Mouse (Mus musculus) neural tube, embryonic 12.5 days (tissue): ENCODE measurements around the gene Cul4a. TPM values are rescaled to one million over a fixed set of nuclear protein-coding genes. Genes with fewer than 3 reads are reported as not detected.
"Not testable (repeated sequence)": the region's sequence is repeated elsewhere in the genome, so short reads cannot be mapped to it uniquely, and the experiment has no call there.

Experiments
- ATAC-seq: fragments of 200-750 bp; cut with Nextera tagmentation; 2 replicates; pipeline ENCODE4 v1.8.0; 2017; ENCODE audit warnings: low read depth, mild to moderate bottlenecking, moderate TSS enrichment, moderate library complexity; ENCODE audit not compliant: low FRiP score
- H3K27ac ChIP-seq: fragments of 300-500 bp; sonication (generic); 2 replicates; pipeline ENCODE4 v1.5.1; 2016
- H3K27me3 ChIP-seq: fragments of 300-500 bp; sonication (generic); replicated peaks from 2 replicates; pipeline ENCODE4 v1.6.1; 2016; ENCODE audit warnings: mild to moderate bottlenecking
- H3K36me3 ChIP-seq: fragments of 300-500 bp; sonication (generic); 2 replicates; pipeline ENCODE4 v1.6.1; 2016; ENCODE audit warnings: mild to moderate bottlenecking
- H3K4me1 ChIP-seq: fragments of 300-500 bp; sonication (generic); 2 replicates; pipeline ENCODE4 v1.6.1; 2016
- H3K4me2 ChIP-seq: fragments of 300-500 bp; sonication (generic); replicated peaks from 2 replicates; pipeline ENCODE4 v1.6.1; 2016; ENCODE audit warnings: mild to moderate bottlenecking
- H3K4me3 ChIP-seq: fragments of 300-500 bp; sonication (generic); 2 replicates; pipeline ENCODE4 v1.5.1; 2016
- H3K9ac ChIP-seq: fragments of 300-500 bp; sonication (generic); 2 replicates; pipeline ENCODE4 v1.6.1; 2016; ENCODE audit warnings: mild to moderate bottlenecking
- H3K9me3 ChIP-seq: fragments of 300-500 bp; sonication (generic); 2 replicates; pipeline ENCODE4 v1.6.1; 2016; ENCODE audit warnings: mild to moderate bottlenecking
- WGBS: fragments of 180-500 bp; shearing (Covaris S2); methylation state at CpG from one replicate; pipeline ENCODE4 v1.1.7; 2016; 5-methylcytosine and 5-hydroxymethylcytosine counted together
- polyA plus RNA-seq: library from polyadenylated mRNA; unstranded; fragments of >200 nt; fragmentation: Nextera tagmentation; extraction: Ambion mirVana; gene quantifications from 2 replicates; pipeline ENCODE4 v1.2.1, GENCODE M21; 2016

Gene Cul4a
- 84.7 and 85.9 TPM in 2 replicates for polyA plus RNA-seq

DNA sequence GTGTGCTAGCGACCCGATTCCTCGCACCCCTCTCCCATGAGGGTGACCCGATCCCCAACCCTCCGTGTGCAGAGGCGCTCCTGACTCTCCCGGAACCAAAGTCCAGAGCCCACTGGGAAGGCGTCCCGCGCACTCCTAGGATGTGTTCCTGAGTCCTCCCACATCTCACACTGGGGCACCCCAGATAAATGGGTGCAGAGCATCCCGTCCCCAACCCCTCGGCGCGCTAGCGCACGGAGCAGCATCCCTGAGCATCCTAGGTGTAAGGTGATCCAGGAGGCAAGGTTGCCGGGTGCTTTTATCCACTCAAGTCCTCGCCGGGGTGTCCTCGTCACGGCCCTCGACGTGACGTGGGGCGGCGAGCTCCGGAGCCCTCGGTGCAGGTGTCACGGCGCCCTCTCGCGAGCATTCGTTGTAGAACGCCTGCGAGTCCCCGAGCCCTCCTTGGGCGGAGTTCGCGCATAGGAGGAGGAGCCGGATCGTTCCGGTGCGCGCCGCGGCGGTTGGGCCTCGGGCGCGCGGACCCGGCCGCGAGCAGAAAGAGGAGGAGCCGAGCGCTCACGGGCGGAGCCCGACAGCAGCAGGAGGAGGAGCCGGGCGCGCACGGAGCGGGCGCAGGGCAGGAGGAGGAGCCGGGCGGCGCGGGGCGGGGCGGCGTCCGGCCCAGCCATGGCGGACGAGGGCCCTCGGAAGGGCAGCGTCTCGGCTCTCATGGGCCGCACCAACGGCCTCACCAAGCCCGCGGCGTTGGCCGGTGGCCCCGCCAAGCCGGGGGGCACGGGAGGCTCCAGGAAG, at the start of gene Cul4a, which contains the start of gene Pcid2:
Cul4a (plus strand) TSS at position 535 of the 795 bp plus-strand sequence.
Pcid2 (minus strand) TSS at position 373 of the 795 bp plus-strand sequence.
- Histone ChIP-seq H3K4me1 (peaks cover 20% of the 10 kb centered on the region), H3K9me3 (no peaks in the 10 kb centered on the region), H3K27ac (peak within 1 kb of the TSS; percentile 81), H3K27me3 (no peaks in the 10 kb centered on the region), H3K4me3 (peak within 1 kb of the TSS; percentile 98), H3K9ac (peak within 1 kb of the TSS; percentile 94), H3K4me2 (peak within 1 kb of the TSS; percentile 99), H3K36me3 (peaks cover 7% of the 10 kb centered on the region; the same call in 1 of the 2 replicates)
- ATAC-seq: peak; percentile 94
- under 1% methylated on average over 80 of the region's 87 CpGs for WGBS

DNA sequence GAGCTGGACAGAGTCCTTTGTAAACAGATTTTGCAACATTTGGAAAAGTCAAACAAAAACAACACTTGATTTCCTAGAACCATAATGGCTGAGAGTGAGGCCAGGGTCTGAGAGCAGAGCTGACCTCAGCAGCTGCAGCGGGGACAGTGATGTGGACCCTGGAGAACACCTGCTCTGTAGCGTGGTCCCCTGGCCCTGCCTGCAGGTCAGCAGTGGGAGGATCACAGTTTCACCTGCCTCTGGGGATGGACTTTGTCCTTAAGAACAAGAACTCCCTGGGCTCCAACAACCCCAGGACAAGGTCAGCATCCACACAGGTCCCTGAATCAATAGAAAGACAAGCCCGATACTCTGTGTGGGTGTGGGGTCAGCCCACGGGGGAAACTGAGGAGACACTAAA, 48.1 kb upstream of the Cul4a start:
- no peak for ATAC-seq
- Histone ChIP-seq H3K27me3 (no peaks in the 10 kb centered on the region), H3K9me3 (no peaks in the 10 kb centered on the region), H3K27ac (no peak overlapping the region), H3K4me2 (no peak overlapping the region), H3K4me1 (no peaks in the 10 kb centered on the region), H3K36me3 (no peaks in the 10 kb centered on the region), H3K4me3 (no peak overlapping the region), H3K9ac (no peak overlapping the region)
- 88% methylated on average over 4 of the region's 4 CpGs for WGBS

DNA sequence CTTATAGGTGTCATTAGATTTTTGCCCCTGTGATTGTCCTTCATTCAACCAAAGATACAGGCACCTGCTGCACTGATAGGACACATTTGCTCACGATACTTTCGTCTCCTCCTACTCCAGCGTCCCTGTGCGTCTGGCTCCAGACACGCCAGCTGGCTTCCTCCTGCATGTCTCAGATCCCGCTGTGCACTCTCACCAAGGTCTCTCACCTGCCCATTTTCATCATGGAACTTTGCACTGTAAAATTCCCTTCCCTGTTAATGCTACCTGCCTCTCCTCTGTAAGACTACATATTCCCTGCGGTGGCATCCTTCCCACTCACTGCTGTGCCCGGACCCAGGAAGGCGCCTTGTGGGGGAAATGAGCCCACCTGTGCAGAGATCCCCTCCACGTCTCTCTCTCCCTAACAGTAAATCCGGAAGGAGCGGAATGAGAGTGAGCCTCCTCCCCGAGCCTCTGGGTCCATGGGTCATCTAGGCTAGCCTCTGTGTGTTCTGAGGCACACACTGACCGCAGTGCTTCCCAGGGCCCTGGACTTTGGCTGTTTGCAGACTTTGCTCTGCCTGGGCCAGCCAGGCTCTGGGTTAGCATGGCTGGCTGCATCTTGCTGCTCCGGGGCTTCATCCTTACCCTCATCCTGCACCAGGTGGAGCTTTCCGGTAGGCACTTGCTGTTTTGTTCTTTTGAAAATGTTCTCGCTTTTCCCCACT, 44.8 kb upstream of the Cul4a start, which contains the start of gene Proz:
Proz (plus strand) TSS at position 474 of the 710 bp plus-strand sequence.
- WGBS: 84% methylated on average over 17 of the region's 17 CpGs
- no peak within 1 kb of the TSS for H3K9ac ChIP-seq
- H3K4me1 ChIP-seq: no peaks in the 10 kb centered on the region
- no peaks in the 10 kb centered on the region for H3K27me3 ChIP-seq
- H3K9me3 ChIP-seq: no peaks in the 10 kb centered on the region
- ATAC-seq: no peak
- no peak within 1 kb of the TSS for H3K27ac ChIP-seq
- H3K36me3 ChIP-seq: no peaks in the 10 kb centered on the region
- H3K4me3 ChIP-seq: no peak within 1 kb of the TSS
- H3K4me2 ChIP-seq: no peak within 1 kb of the TSS

DNA sequence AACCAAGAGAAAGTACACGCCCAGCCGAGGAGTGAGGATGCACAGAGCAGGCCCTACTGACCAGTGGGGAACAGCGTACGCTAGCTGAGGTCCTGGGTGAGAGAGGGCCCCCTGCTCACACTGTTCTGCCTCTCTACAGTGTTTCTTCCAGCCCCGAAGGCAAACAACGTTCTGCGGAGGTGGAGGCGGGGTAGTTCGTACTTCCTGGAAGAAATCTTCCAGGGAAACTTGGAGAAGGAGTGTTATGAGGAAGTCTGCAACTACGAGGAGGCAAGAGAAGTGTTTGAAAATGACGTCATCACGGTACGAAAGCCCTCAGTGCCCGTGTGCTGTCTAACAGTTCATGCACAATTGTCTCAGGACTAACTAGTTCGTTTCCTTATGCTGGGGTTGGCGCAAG, 42.3 kb upstream of the Cul4a start:
- ATAC-seq: no peak
- 83% methylated on average over 16 of the region's 16 CpGs for WGBS
- H3K27ac ChIP-seq: no peak overlapping the region
- no peaks in the 10 kb centered on the region for H3K27me3 ChIP-seq
- H3K9me3 ChIP-seq: no peaks in the 10 kb centered on the region
- H3K4me1 ChIP-seq: no peaks in the 10 kb centered on the region
- no peaks in the 10 kb centered on the region for H3K36me3 ChIP-seq
- no peak overlapping the region for H3K4me2 ChIP-seq
- H3K9ac ChIP-seq: no peak overlapping the region
- H3K4me3 ChIP-seq: no peak overlapping the region

DNA sequence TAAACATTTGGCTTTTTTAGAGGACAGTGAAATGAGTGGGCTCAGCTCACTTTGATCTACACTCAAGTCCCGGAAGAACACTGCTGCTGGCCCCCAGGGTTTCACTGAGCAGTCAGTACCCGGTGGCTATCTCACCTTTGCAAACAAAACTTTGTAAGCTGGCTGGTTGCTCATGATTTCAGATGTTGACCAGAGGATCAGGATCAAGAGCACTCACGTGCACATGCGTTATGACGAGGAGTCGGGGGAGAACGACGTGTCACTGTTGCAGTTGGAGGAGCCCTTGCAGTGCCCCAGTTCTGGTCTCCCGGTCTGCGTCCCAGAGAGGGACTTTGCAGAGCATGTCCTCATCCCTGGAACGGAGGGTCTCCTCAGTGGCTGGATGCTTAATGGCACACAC, 32.2 kb upstream of the Cul4a start:
- Histone ChIP-seq H3K36me3 (peaks cover 56% of the 10 kb centered on the region), H3K27ac (no peak overlapping the region)

DNA sequence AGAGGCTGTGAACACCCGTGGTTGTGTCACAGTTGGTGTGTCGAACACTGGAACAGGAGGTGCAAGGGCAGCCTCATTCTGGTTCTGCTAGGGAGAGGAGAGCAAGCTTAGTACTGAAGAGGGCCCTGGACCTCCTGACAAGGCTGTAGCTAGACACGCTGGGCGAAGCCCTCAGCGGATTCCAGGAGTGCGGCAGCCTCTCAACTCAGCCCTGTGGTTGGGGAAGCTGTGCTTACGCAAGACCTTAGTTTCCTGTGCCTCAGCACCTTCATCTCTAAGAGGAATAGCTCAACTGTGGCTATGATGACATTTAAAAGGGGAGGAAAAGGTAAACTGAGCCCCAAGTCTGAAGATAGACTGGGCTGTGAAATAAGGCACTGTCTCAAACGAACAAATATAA, 30.4 kb upstream of the Cul4a start:
- H3K9ac ChIP-seq: no peak overlapping the region
- no peaks in the 10 kb centered on the region for H3K9me3 ChIP-seq
- WGBS: 94% methylated on average over 8 of the region's 8 CpGs
- no peaks in the 10 kb centered on the region for H3K27me3 ChIP-seq
- no peak overlapping the region for H3K27ac ChIP-seq
- H3K36me3 ChIP-seq: peaks cover 74% of the 10 kb centered on the region
- no peak overlapping the region for H3K4me2 ChIP-seq
- no peaks in the 10 kb centered on the region for H3K4me1 ChIP-seq
- no peak for ATAC-seq
- no peak overlapping the region for H3K4me3 ChIP-seq

More for the DNA sequence above, 32.2 kb upstream of the Cul4a start:
- ATAC-seq: no peak
- 93% methylated on average over 11 of the region's 11 CpGs for WGBS
- Histone ChIP-seq H3K9me3 (no peaks in the 10 kb centered on the region), H3K4me1 (no peaks in the 10 kb centered on the region), H3K4me3 (no peak overlapping the region), H3K4me2 (no peak overlapping the region), H3K9ac (no peak overlapping the region), H3K27me3 (no peaks in the 10 kb centered on the region)

DNA sequence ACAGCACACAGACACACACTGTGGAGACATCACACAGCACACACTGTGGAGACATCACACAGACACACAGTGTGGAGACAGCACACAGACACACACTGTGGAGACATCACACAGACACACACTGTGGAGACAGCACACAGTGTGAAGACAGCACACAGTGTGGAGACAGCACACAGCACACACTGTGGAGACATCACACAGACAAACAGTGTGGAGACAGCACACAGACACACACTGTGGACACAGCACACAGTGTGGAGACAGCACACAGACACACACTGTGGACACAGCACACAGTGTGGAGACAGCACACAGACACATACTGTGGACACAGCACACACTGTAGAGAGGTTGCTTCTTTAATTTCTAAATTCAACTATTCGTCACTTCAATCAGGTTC, 29.8 kb upstream of the Cul4a start:
- not testable (repeated sequence) for H3K9me3 ChIP-seq, H3K9ac ChIP-seq, H3K4me3 ChIP-seq, H3K4me2 ChIP-seq, H3K27me3 ChIP-seq, ATAC-seq, H3K4me1 ChIP-seq, H3K27ac ChIP-seq
- 94% methylated on average over 1 of the region's 1 CpGs for WGBS
- peaks cover 80% of the 10 kb centered on the region for H3K36me3 ChIP-seq

DNA sequence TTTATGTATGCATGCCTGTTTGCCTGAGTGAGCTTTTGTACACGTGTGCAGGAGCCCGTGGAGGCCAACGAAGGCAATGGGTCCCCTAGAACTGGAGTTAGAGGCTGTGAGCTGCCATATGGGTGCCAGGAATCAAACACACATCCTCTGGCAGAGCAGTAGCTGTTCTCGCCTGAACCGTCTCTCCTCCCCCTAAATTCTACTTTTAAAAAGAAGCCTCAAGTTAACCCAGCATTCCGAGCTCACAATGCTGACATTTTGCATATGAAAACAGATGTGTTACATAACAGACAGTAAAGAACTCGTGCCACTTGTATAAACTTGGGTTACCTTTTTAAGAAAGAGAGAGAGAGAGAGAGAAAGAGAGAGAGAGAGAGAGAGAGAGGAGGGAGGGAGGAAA, 27.9 kb upstream of the Cul4a start:
- H3K4me3 ChIP-seq: no peak overlapping the region
- 85% methylated on average over 7 of the region's 7 CpGs for WGBS
- no peak for ATAC-seq
- no peaks in the 10 kb centered on the region for H3K4me1 ChIP-seq
- H3K9me3 ChIP-seq: no peaks in the 10 kb centered on the region
- no peak overlapping the region for H3K4me2 ChIP-seq
- H3K9ac ChIP-seq: no peak overlapping the region
- peaks cover 99% of the 10 kb centered on the region for H3K36me3 ChIP-seq
- no peaks in the 10 kb centered on the region for H3K27me3 ChIP-seq
- H3K27ac ChIP-seq: no peak overlapping the region

DNA sequence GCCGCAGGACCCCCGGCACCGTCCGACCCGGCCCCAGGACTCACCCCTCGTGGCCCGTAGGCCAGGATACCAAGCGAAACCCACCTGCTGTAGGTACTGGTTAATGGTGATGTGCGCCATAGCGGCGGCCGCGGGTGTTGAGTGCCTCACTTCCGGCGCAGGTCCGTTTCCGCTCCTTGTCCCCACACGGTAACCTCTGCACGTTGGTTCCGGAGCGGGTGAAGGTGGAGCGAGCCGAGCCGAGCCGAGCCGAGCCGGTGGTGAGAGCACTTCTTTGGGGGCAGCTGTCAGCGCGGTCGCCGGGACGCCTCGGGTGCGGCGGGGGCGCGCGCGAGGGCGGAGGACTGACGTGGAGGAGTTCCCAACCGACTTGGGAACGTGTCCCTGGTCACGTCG, 732 bp upstream of the Cul4a start:
- H3K4me2 ChIP-seq: peak overlapping the region; percentile 99
- peak; percentile 82 for ATAC-seq
- peak overlapping the region; percentile 94 for H3K9ac ChIP-seq
- peaks cover 20% of the 10 kb centered on the region for H3K4me1 ChIP-seq
- peak overlapping the region; percentile 81 for H3K27ac ChIP-seq
- H3K9me3 ChIP-seq: no peaks in the 10 kb centered on the region
- peak overlapping the region; percentile 98 for H3K4me3 ChIP-seq
- WGBS: under 1% methylated on average over 45 of the region's 45 CpGs
- H3K27me3 ChIP-seq: no peaks in the 10 kb centered on the region
- H3K36me3 ChIP-seq: peaks cover 12% of the 10 kb centered on the region; the same call in 1 of the 2 replicates

DNA sequence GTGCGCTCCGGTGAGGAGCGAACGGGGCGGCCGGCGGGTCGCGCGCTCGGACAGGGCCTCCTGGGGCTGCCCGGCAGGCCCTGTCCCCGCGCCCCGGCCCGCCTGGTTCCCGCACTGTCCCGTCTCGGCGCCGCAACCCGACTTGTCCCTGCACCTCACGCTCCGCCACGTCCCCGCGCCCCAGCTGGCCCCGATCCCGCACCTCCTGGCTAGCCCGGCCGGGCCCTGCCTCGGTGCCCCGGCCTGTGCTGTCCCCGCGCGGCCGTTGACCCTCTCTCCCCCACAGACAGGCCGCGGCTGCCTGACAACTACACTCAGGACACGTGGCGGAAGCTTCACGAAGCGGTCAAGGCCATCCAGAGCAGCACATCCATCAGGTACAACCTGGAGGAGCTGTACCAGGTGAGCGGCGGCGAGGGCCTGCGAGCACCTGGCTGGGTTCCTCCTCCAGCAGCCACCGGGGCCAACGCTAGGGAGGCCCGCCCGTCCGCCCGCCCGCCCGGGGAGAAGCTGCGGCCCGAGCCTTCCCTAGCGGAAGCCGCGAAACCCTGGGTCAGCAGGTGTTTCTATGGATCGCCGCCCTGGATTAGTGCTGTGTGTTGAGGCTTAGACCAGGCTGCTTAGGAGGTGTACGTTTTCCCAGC, 609 bp downstream of the Cul4a start:
- WGBS: 1% methylated on average over 56 of the region's 63 CpGs
- peaks cover 6% of the 10 kb centered on the region; the same call in 1 of the 2 replicates for H3K36me3 ChIP-seq
- H3K27ac ChIP-seq: peak overlapping the region; percentile 57; the same call in 1 of the 2 replicates
- peak overlapping the region; percentile 98 for H3K4me3 ChIP-seq
- H3K4me2 ChIP-seq: peak overlapping the region; percentile 99
- H3K9ac ChIP-seq: peak overlapping the region; percentile 94
- H3K27me3 ChIP-seq: no peaks in the 10 kb centered on the region
- ATAC-seq: peak; percentile 61
- H3K9me3 ChIP-seq: no peaks in the 10 kb centered on the region
- peaks cover 20% of the 10 kb centered on the region for H3K4me1 ChIP-seq

DNA sequence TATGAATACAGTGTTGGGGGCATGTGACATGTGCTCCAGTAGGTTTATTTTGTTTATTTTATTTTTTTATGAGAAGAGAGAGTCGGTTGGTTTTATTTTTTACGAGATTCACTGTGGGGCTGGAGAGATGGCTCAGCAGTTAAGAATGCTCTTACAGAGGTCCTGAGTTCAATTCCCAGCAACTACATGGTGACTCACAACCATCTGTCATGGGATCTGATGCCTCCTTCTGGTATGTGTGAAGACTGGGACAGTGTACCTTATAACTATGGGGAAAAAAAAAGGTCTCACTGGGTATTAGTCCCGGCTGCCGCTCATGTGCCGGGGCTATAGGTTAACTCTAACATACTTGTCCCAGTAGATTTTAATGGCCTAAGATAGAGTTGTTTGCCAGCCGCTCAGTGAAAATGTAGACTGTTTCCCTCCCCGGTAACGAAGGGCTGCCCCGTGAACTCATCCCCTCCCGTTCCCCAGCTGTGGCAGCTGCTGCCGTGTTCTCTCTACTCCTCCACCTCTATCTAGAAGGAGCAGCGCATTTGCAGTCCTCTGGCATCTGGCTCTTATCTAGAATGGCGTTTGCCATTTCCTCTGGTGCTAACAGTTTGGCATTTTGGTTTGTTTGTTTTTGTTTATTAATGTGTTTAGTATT, 2.7 kb downstream of the Cul4a start:
- ATAC-seq: no peak
- Histone ChIP-seq H3K27me3 (no peaks in the 10 kb centered on the region), H3K4me2 (no peak overlapping the region), H3K9ac (no peak overlapping the region), H3K4me3 (no peak overlapping the region), H3K36me3 (no peaks in the 10 kb centered on the region), H3K9me3 (no peaks in the 10 kb centered on the region), H3K4me1 (peaks cover 20% of the 10 kb centered on the region), H3K27ac (no peak overlapping the region)
- 93% methylated on average over 13 of the region's 13 CpGs for WGBS
